Mouse (Mus musculus): ENCODE measurements at regions not wholly inside any gene's neighbourhood (a gene's known extent, or its start where the extent isn't known, plus 50 kb on each side); places are given as distances from the start of the nearest gene placed in this dataset.

GRCm38 (mm10) chr10:101269371-101269770 lies 411.9 kb upstream of the Mgat4c start:
- Histone ChIP-seq H3K27ac (replicated peaks) (no peak overlapping the region), H3K4me2 (no peak overlapping the region), H3K9me3 (replicated peaks) (no peaks in the 10 kb centered on the region), H3K4me1 (no peaks in the 10 kb centered on the region), H3K27me3 (replicated peaks) (no peaks in the 10 kb centered on the region), H3K9ac (replicated peaks) (no peak overlapping the region), H3K4me3 (replicated peaks) (no peak overlapping the region), H3K36me3 (no peaks in the 10 kb centered on the region)
- no peak for ATAC-seq (ENCODE audit: low FRiP score)

GRCm38 (mm10) chr10:101271459-101272299 lies 409.6 kb upstream of the Mgat4c start:
- H3K4me3 ChIP-seq (replicated peaks): no peak overlapping the region
- no peak for ATAC-seq (ENCODE audit: low FRiP score)
- no peaks in the 10 kb centered on the region for H3K9me3 ChIP-seq (replicated peaks)
- H3K27me3 ChIP-seq (replicated peaks): no peaks in the 10 kb centered on the region
- H3K9ac ChIP-seq (replicated peaks): no peak overlapping the region
- no peaks in the 10 kb centered on the region for H3K4me1 ChIP-seq
- 81% methylated on average over 3 of the region's 3 CpGs for WGBS
- H3K4me2 ChIP-seq: no peak overlapping the region
- H3K36me3 ChIP-seq: no peaks in the 10 kb centered on the region
- H3K27ac ChIP-seq (replicated peaks): no peak overlapping the region

- ATAC-seq (ENCODE audit: low FRiP score): no peak
- H3K4me1 ChIP-seq: no peaks in the 10 kb centered on the region
- no peaks in the 10 kb centered on the region for H3K36me3 ChIP-seq
- H3K4me2 ChIP-seq: no peak overlapping the region
- no peak overlapping the region for H3K27ac ChIP-seq (replicated peaks)
- H3K9me3 ChIP-seq (replicated peaks): no peaks in the 10 kb centered on the region
- H3K27me3 ChIP-seq (replicated peaks): no peaks in the 10 kb centered on the region
- WGBS: 82% methylated on average over 2 of the region's 2 CpGs
- H3K9ac ChIP-seq (replicated peaks): no peak overlapping the region
- H3K4me3 ChIP-seq (replicated peaks): no peak overlapping the region
These were observed 393.2 kb upstream of the Mgat4c start for GRCm38 (mm10) chr10:101288082-101288481.

GRCm38 (mm10) chr10:101302138-101302780 lies 379.0 kb upstream of the Mgat4c start:
- no peak overlapping the region for H3K27ac ChIP-seq (replicated peaks)
- no peaks in the 10 kb centered on the region for H3K4me1 ChIP-seq
- H3K4me2 ChIP-seq: no peak overlapping the region
- H3K27me3 ChIP-seq (replicated peaks): no peaks in the 10 kb centered on the region
- WGBS: 45% methylated on average over 2 of the region's 2 CpGs
- H3K36me3 ChIP-seq: no peaks in the 10 kb centered on the region
- no peak for ATAC-seq (ENCODE audit: low FRiP score)
- no peaks in the 10 kb centered on the region for H3K9me3 ChIP-seq (replicated peaks)
- no peak overlapping the region for H3K4me3 ChIP-seq (replicated peaks)
- no peak overlapping the region for H3K9ac ChIP-seq (replicated peaks)

- H3K4me3 ChIP-seq (replicated peaks): no peak overlapping the region
- no peaks in the 10 kb centered on the region for H3K4me1 ChIP-seq
- no peaks in the 10 kb centered on the region for H3K9me3 ChIP-seq (replicated peaks)
- ATAC-seq (ENCODE audit: low FRiP score): no peak
- no peak overlapping the region for H3K27ac ChIP-seq (replicated peaks)
- no peak overlapping the region for H3K9ac ChIP-seq (replicated peaks)
- no peak overlapping the region for H3K4me2 ChIP-seq
- no peaks in the 10 kb centered on the region for H3K36me3 ChIP-seq
- H3K27me3 ChIP-seq (replicated peaks): no peaks in the 10 kb centered on the region
These were observed 377.2 kb upstream of the Mgat4c start for GRCm38 (mm10) chr10:101304075-101304474.

GRCm38 (mm10) chr10:101316659-101317338 lies 364.5 kb upstream of the Mgat4c start:
- H3K9me3 ChIP-seq (replicated peaks): no peaks in the 10 kb centered on the region
- H3K27me3 ChIP-seq (replicated peaks): no peaks in the 10 kb centered on the region
- peak; percentile 84 for ATAC-seq (ENCODE audit: low FRiP score)
- peak overlapping the region; percentile 38 for H3K27ac ChIP-seq (replicated peaks)
- 43% methylated on average over 3 of the region's 3 CpGs for WGBS
- H3K4me2 ChIP-seq: no peak overlapping the region
- peaks cover 3% of the 10 kb centered on the region; the same call in 1 of the 2 replicates for H3K4me1 ChIP-seq
- no peak overlapping the region for H3K4me3 ChIP-seq (replicated peaks)
- no peaks in the 10 kb centered on the region for H3K36me3 ChIP-seq
- no peak overlapping the region for H3K9ac ChIP-seq (replicated peaks)

GRCm38 (mm10) chr10:101321080-101321717 lies 360.1 kb upstream of the Mgat4c start:
- Histone ChIP-seq H3K9ac (replicated peaks) (no peak overlapping the region), H3K4me2 (no peak overlapping the region), H3K9me3 (replicated peaks) (no peaks in the 10 kb centered on the region), H3K4me3 (replicated peaks) (no peak overlapping the region), H3K27ac (replicated peaks) (0 out of 2 replicates have a peak overlapping the region, but pooled peaks have one; percentile 3), H3K36me3 (no peaks in the 10 kb centered on the region), H3K4me1 (peaks cover 3% of the 10 kb centered on the region; the same call in 1 of the 2 replicates), H3K27me3 (replicated peaks) (no peaks in the 10 kb centered on the region)
- no peak; the same call in 1 of the 2 replicates for ATAC-seq (ENCODE audit: low FRiP score)
- WGBS: 60% methylated on average over 4 of the region's 4 CpGs

GRCm38 (mm10) chr10:101324537-101324936 lies 356.8 kb upstream of the Mgat4c start:
- Histone ChIP-seq H3K4me3 (replicated peaks) (no peak overlapping the region), H3K4me1 (peaks cover 3% of the 10 kb centered on the region; the same call in 1 of the 2 replicates), H3K4me2 (no peak overlapping the region), H3K9ac (replicated peaks) (no peak overlapping the region), H3K27me3 (replicated peaks) (no peaks in the 10 kb centered on the region), H3K27ac (replicated peaks) (no peak overlapping the region), H3K9me3 (replicated peaks) (no peaks in the 10 kb centered on the region), H3K36me3 (no peaks in the 10 kb centered on the region)
- WGBS: 87% methylated on average over 1 of the region's 1 CpGs
- ATAC-seq (ENCODE audit: low FRiP score): no peak

GRCm38 (mm10) chr10:101328545-101328944 lies 352.7 kb upstream of the Mgat4c start:
- H3K9ac ChIP-seq (replicated peaks): no peak overlapping the region
- no peak overlapping the region for H3K4me2 ChIP-seq
- no peaks in the 10 kb centered on the region for H3K9me3 ChIP-seq (replicated peaks)
- no peak for ATAC-seq (ENCODE audit: low FRiP score)
- no peaks in the 10 kb centered on the region for H3K27me3 ChIP-seq (replicated peaks)
- 97% methylated on average over 1 of the region's 1 CpGs for WGBS
- no peaks in the 10 kb centered on the region for H3K4me1 ChIP-seq
- no peak overlapping the region for H3K4me3 ChIP-seq (replicated peaks)
- H3K27ac ChIP-seq (replicated peaks): no peak overlapping the region
- no peaks in the 10 kb centered on the region for H3K36me3 ChIP-seq

GRCm38 (mm10) chr10:101330109-101330508 lies 351.2 kb upstream of the Mgat4c start:
- no peak for ATAC-seq (ENCODE audit: low FRiP score)
- no peak overlapping the region for H3K4me3 ChIP-seq (replicated peaks)
- no peak overlapping the region for H3K4me2 ChIP-seq
- H3K27ac ChIP-seq (replicated peaks): no peak overlapping the region
- WGBS: 69% methylated on average over 3 of the region's 3 CpGs
- no peaks in the 10 kb centered on the region for H3K36me3 ChIP-seq
- no peak overlapping the region for H3K9ac ChIP-seq (replicated peaks)
- H3K9me3 ChIP-seq (replicated peaks): no peaks in the 10 kb centered on the region
- H3K27me3 ChIP-seq (replicated peaks): no peaks in the 10 kb centered on the region
- H3K4me1 ChIP-seq: no peaks in the 10 kb centered on the region

- no peaks in the 10 kb centered on the region for H3K27me3 ChIP-seq (replicated peaks)
- no peak overlapping the region for H3K4me3 ChIP-seq (replicated peaks)
These were observed 346.2 kb upstream of the Mgat4c start for GRCm38 (mm10) chr10:101335136-101335535.

More at GRCm38 (mm10) chr10:101335136-101335535, 346.2 kb upstream of the Mgat4c start:
- no peaks in the 10 kb centered on the region for H3K9me3 ChIP-seq (replicated peaks)
- H3K4me1 ChIP-seq: no peaks in the 10 kb centered on the region
- no peak overlapping the region for H3K9ac ChIP-seq (replicated peaks)
- ATAC-seq (ENCODE audit: low FRiP score): no peak
- no peaks in the 10 kb centered on the region for H3K36me3 ChIP-seq
- H3K4me2 ChIP-seq: no peak overlapping the region
- H3K27ac ChIP-seq (replicated peaks): no peak overlapping the region
- 78% methylated on average over 1 of the region's 3 CpGs for WGBS

Data from neural tube, embryonic 15.5 days (tissue).